Mouse (Mus musculus) limb, embryonic 10.5 days (tissue): ENCODE measurements around the gene Hcls1. TPM values are rescaled to one million over a fixed set of nuclear protein-coding genes. Genes with fewer than 3 reads are reported as not detected.

Experiments used
- DNase-seq: peaks from one replicate; pipeline ENCODE4 v3.0.0-alpha.2; 2017; ENCODE audit warnings: low spot score
- H3K27ac ChIP-seq: fragments of 300-500 bp; sonication (generic); 2 replicates; pipeline ENCODE4 v1.5.1; 2016; ENCODE audit warnings: mild to moderate bottlenecking
- H3K27me3 ChIP-seq: fragments of 300-500 bp; sonication (generic); 2 replicates; pipeline ENCODE4 v1.6.1; 2016; ENCODE audit warnings: low read depth, mild to moderate bottlenecking; ENCODE audit not compliant: poor library complexity, severe bottlenecking
- H3K36me3 ChIP-seq: fragments of 300-500 bp; sonication (generic); 2 replicates; pipeline ENCODE4 v1.6.1; 2016; ENCODE audit warnings: mild to moderate bottlenecking, moderate library complexity
- H3K4me1 ChIP-seq: fragments of 300-500 bp; sonication (generic); 2 replicates; pipeline ENCODE4 v1.6.1; 2016
- H3K4me3 ChIP-seq: fragments of 300-500 bp; sonication (generic); 2 replicates; pipeline ENCODE4 v1.5.1; 2016; ENCODE audit warnings: mild to moderate bottlenecking, moderate library complexity
- H3K9me3 ChIP-seq: fragments of 300-500 bp; sonication (generic); replicated peaks from 2 replicates; pipeline ENCODE4 v1.6.1; 2016; ENCODE audit warnings: mild to moderate bottlenecking
- WGBS: fragments of 180-500 bp; shearing (Covaris S2); methylation state at CpG from one replicate; pipeline ENCODE4 v1.1.7; 2016; 5-methylcytosine and 5-hydroxymethylcytosine counted together
- polyA plus RNA-seq: library from polyadenylated mRNA; unstranded; fragments of >200 nt; fragmentation: Nextera tagmentation; extraction: Ambion mirVana; gene quantifications from 2 replicates; pipeline ENCODE4 v1.2.1, GENCODE M21; 2016

The Hcls1 gene
- polyA plus RNA-seq, 1 experiment from 2014 or later: 2.3 TPM

DNA sequence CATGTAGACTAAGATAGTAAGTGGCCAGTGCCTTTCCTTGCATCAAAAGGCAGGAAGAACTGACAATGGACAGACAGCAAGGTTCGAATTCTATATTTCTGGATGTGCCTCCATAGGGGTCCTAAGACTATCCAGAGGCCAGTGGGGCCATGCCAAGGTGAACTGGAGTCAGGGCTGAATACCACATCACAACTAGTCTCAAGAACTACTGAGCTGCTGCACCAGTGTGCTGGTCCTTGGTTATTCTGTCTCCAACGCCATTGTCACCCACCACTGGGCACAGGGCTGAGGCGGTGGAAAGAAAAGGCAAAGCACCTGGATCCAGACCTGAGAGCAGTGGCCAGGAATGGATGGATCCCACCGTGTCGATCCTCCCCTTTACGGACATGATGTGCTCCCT is 2.2 kb upstream of the Hcls1 start:
- WGBS: 94% methylated on average over 6 of the region's 6 CpGs
- no peak overlapping the region for H3K4me3 ChIP-seq
- H3K27ac ChIP-seq: peak overlapping the region; percentile 3; the same call in 1 of the 2 replicates
- H3K4me1 ChIP-seq: peaks cover 18% of the 10 kb centered on the region; the same call in 1 of the 2 replicates
- no peaks in the 10 kb centered on the region for H3K9me3 ChIP-seq
- H3K27me3 ChIP-seq: no peaks in the 10 kb centered on the region
- H3K36me3 ChIP-seq: peaks cover 58% of the 10 kb centered on the region
- no peak for DNase-seq

- Histone ChIP-seq H3K4me3 (no peak overlapping the region), H3K27ac (no peak overlapping the region), H3K36me3 (peaks cover 40% of the 10 kb centered on the region), H3K9me3 (no peaks in the 10 kb centered on the region), H3K27me3 (no peaks in the 10 kb centered on the region), H3K4me1 (peaks cover 18% of the 10 kb centered on the region; the same call in 1 of the 2 replicates)
- 73% methylated on average over 6 of the region's 6 CpGs for WGBS
- DNase-seq: no peak
Measured at GRCm38 (mm10) chr16:36934131-36934840, 497 bp upstream of the Hcls1 start.

- no peak for DNase-seq
- no peaks in the 10 kb centered on the region for H3K9me3 ChIP-seq
- no peaks in the 10 kb centered on the region for H3K27me3 ChIP-seq
- peaks cover 13% of the 10 kb centered on the region; the same call in 1 of the 2 replicates for H3K4me1 ChIP-seq
- H3K4me3 ChIP-seq: no peak overlapping the region
- 76% methylated on average over 3 of the region's 3 CpGs for whole genome bisulfite sequencing
- no peak overlapping the region for H3K27ac ChIP-seq
- H3K36me3 ChIP-seq: peaks cover 26% of the 10 kb centered on the region
Measured at GRCm38 (mm10) chr16:36935814-36936213, 1.0 kb downstream of the Hcls1 start.

DNA sequence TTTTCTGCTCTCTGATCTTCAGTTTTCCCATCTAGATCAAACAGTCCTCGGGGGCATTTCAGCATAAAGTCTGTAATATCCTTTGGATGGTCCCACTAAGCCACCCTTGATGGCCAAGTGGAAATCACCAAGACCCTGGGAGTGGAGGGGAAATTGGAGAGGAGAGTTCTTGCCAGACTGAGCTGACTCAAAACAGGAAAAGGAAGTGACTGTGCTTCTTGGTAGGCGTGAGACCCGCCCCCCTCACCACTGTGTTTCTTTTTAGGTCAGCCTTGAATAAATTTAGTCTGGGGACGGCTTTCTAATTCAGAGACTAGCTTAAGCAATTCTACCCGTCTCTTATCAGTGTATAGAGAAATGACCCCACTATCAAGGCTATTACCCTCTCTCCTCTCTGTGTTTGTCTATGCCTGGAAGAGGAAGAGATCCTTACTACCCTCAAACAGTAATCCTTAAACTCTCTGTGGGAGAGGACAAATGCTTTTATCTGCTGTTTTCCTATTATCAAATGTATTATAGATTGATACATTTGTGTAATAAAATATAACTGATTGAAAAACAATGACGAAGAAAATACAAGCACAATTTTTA is 6.4 kb downstream of the Hcls1 start:
- no peaks in the 10 kb centered on the region for H3K27me3 ChIP-seq
- no peaks in the 10 kb centered on the region for H3K36me3 ChIP-seq
- H3K9me3 ChIP-seq: no peaks in the 10 kb centered on the region
- no peak overlapping the region for H3K27ac ChIP-seq
- 84% methylated on average over 6 of the region's 6 CpGs for WGBS
- H3K4me1 ChIP-seq: no peaks in the 10 kb centered on the region
- no peak for DNase-seq
- no peak overlapping the region for H3K4me3 ChIP-seq

GRCm38 (mm10) chr16:36941895-36942294 is 7.1 kb downstream of the Hcls1 start:
- no peaks in the 10 kb centered on the region for H3K9me3 ChIP-seq
- DNase-seq: no peak
- H3K27me3 ChIP-seq: no peaks in the 10 kb centered on the region
- no peak overlapping the region for H3K4me3 ChIP-seq
- no peaks in the 10 kb centered on the region for H3K36me3 ChIP-seq
- no peak overlapping the region for H3K27ac ChIP-seq
- H3K4me1 ChIP-seq: no peaks in the 10 kb centered on the region
- 95% methylated on average over 4 of the region's 4 CpGs for WGBS

DNA sequence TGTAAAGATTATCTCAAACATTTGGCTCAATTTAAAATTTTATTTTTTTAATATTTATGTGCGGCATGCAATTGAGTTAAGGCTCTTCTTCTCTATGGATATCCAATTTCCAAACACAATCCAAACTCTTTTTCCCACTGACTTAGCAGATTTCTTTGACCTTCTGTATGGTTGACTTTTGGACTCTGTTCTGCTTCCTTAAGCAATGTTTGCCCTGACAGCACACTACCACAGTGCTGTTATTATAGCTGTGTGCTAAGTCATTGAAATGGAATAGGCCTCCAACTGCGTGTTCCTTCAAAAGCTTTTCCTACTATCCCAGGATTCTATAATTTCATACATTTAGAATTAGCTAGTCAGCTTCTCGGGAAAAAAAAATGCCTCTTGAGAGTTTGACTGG is 8.8 kb downstream of the Hcls1 start:
- Histone ChIP-seq H3K27ac (no peak overlapping the region), H3K36me3 (no peaks in the 10 kb centered on the region), H3K4me3 (no peak overlapping the region), H3K27me3 (no peaks in the 10 kb centered on the region), H3K9me3 (no peaks in the 10 kb centered on the region), H3K4me1 (no peaks in the 10 kb centered on the region)
- no peak for DNase-seq
- 94% methylated on average over 3 of the region's 3 CpGs for WGBS

GRCm38 (mm10) chr16:36944895-36945424 is 10.2 kb downstream of the Hcls1 start:
- Histone ChIP-seq H3K27ac (no peak overlapping the region), H3K27me3 (no peaks in the 10 kb centered on the region), H3K4me1 (peaks cover 6% of the 10 kb centered on the region; the same call in 1 of the 2 replicates), H3K9me3 (no peaks in the 10 kb centered on the region), H3K4me3 (no peak overlapping the region), H3K36me3 (no peaks in the 10 kb centered on the region)
- no peak for DNase-seq
- 58% methylated on average over 12 of the region's 12 CpGs for WGBS

GRCm38 (mm10) chr16:36946459-36947159 is 11.8 kb downstream of the Hcls1 start:
- no peaks in the 10 kb centered on the region for H3K27me3 ChIP-seq
- H3K9me3 ChIP-seq: no peaks in the 10 kb centered on the region
- H3K4me3 ChIP-seq: no peak overlapping the region
- H3K27ac ChIP-seq: no peak overlapping the region
- no peak for DNase-seq
- WGBS: 81% methylated on average over 8 of the region's 8 CpGs
- H3K4me1 ChIP-seq: peaks cover 9% of the 10 kb centered on the region; the same call in 1 of the 2 replicates
- no peaks in the 10 kb centered on the region for H3K36me3 ChIP-seq

GRCm38 (mm10) chr16:36947646-36948197 is 12.9 kb downstream of the Hcls1 start:
- WGBS: 79% methylated on average over 4 of the region's 4 CpGs
- no peaks in the 10 kb centered on the region for H3K36me3 ChIP-seq
- no peak overlapping the region for H3K27ac ChIP-seq
- peaks cover 9% of the 10 kb centered on the region; the same call in 1 of the 2 replicates for H3K4me1 ChIP-seq
- H3K4me3 ChIP-seq: no peak overlapping the region
- DNase-seq: no peak
- no peaks in the 10 kb centered on the region for H3K27me3 ChIP-seq
- H3K9me3 ChIP-seq: no peaks in the 10 kb centered on the region

- 54% methylated on average over 8 of the region's 8 CpGs for WGBS
- Histone ChIP-seq H3K4me1 (peaks cover 9% of the 10 kb centered on the region; the same call in 1 of the 2 replicates), H3K4me3 (no peak overlapping the region), H3K9me3 (no peaks in the 10 kb centered on the region), H3K27me3 (no peaks in the 10 kb centered on the region), H3K36me3 (no peaks in the 10 kb centered on the region), H3K27ac (no peak overlapping the region)
- DNase-seq: no peak
Measured at GRCm38 (mm10) chr16:36949614-36950336, 15.0 kb downstream of the Hcls1 start.

GRCm38 (mm10) chr16:36951029-36951428 is 16.2 kb downstream of the Hcls1 start:
- 71% methylated on average over 4 of the region's 4 CpGs for WGBS
- Histone ChIP-seq H3K27me3 (no peaks in the 10 kb centered on the region), H3K4me1 (peaks cover 9% of the 10 kb centered on the region; the same call in 1 of the 2 replicates), H3K4me3 (no peak overlapping the region), H3K9me3 (no peaks in the 10 kb centered on the region), H3K27ac (no peak overlapping the region), H3K36me3 (no peaks in the 10 kb centered on the region)
- DNase-seq: no peak

DNA sequence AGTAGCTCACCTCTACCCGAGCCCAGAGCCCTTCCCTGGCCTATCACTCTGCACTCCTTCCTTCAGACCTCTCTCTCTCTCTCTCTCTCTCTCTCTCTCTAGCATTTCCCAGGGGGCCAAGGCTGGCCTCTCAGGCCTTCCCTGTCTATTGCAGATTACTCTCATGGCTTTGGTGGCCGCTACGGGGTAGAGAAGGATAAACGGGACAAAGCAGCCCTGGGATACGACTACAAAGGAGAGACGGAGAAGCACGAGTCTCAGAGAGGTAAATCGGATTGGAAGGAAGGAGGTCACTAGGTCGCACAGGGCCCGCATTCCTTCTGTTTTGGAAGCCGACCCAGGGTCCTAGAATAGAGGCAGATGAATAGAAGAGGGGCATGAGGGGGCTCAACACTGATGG is 20.3 kb downstream of the Hcls1 start:
- H3K4me3 ChIP-seq: no peak overlapping the region
- 77% methylated on average over 11 of the region's 11 CpGs for WGBS
- H3K4me1 ChIP-seq: peaks cover 2% of the 10 kb centered on the region; the same call in 1 of the 2 replicates
- H3K27ac ChIP-seq: no peak overlapping the region
- DNase-seq: no peak
- H3K27me3 ChIP-seq: no peaks in the 10 kb centered on the region
- no peaks in the 10 kb centered on the region for H3K36me3 ChIP-seq
- H3K9me3 ChIP-seq: no peaks in the 10 kb centered on the region
